Mouse (Mus musculus): ENCODE measurements around the gene Csnk1e. TPM values are rescaled to one million over a fixed set of nuclear protein-coding genes. Genes with fewer than 3 reads are reported as not detected.

The Csnk1e gene
- polyA plus RNA-seq, 1 experiment from 2014 or later: 34.5 TPM

GRCm38 (mm10) chr15:79453831-79454230, 1.5 kb downstream of the Csnk1e start:
- Histone ChIP-seq H3K36me3 (ENCODE audit: control insufficient read depth, insufficient read depth, low read length) (no peaks in the 10 kb centered on the region), H3K4me3 (replicated peaks; ENCODE audit: low read length) (no peak overlapping the region), H3K9ac (ENCODE audit: low read length) (no peak overlapping the region), H3K9me3 (replicated peaks; ENCODE audit: control insufficient read depth, low read length) (no peaks in the 10 kb centered on the region), H3K4me1 (ENCODE audit: control insufficient read depth, insufficient read depth, low read length) (peaks cover 9% of the 10 kb centered on the region), H3K27me3 (ENCODE audit: control insufficient read depth, insufficient read depth, low read length) (no peaks in the 10 kb centered on the region), H3K27ac (ENCODE audit: low read length) (no peak overlapping the region), H3K4me2 (ENCODE audit: low read depth, low read length) (no peak overlapping the region)
- ATAC-seq (ENCODE audit: insufficient read depth, low FRiP score): no peak
- WGBS: 80% methylated on average over 4 of the region's 4 CpGs

- H3K4me1 ChIP-seq (ENCODE audit: control insufficient read depth, insufficient read depth, low read length): no peaks in the 10 kb centered on the region
- H3K36me3 ChIP-seq (ENCODE audit: control insufficient read depth, insufficient read depth, low read length): no peaks in the 10 kb centered on the region
- 90% methylated on average over 3 of the region's 3 CpGs for WGBS
- H3K27ac ChIP-seq (ENCODE audit: low read length): no peak overlapping the region
- no peaks in the 10 kb centered on the region for H3K9me3 ChIP-seq (replicated peaks; ENCODE audit: control insufficient read depth, low read length)
- no peak overlapping the region for H3K4me3 ChIP-seq (replicated peaks; ENCODE audit: low read length)
- peaks cover 2% of the 10 kb centered on the region; the same call in 1 of the 2 replicates for H3K27me3 ChIP-seq (ENCODE audit: control insufficient read depth, insufficient read depth, low read length)
- H3K4me2 ChIP-seq (ENCODE audit: low read depth, low read length): no peak overlapping the region
- ATAC-seq (ENCODE audit: insufficient read depth, low FRiP score): no peak
- H3K9ac ChIP-seq (ENCODE audit: low read length): no peak overlapping the region
Observed at GRCm38 (mm10) chr15:79448041-79448440, 7.3 kb downstream of the Csnk1e start.

GRCm38 (mm10) chr15:79445786-79446654, 9.3 kb downstream of the Csnk1e start:
- Histone ChIP-seq H3K9me3 (replicated peaks; ENCODE audit: control insufficient read depth, low read length) (no peaks in the 10 kb centered on the region), H3K27me3 (ENCODE audit: control insufficient read depth, insufficient read depth, low read length) (peaks cover 2% of the 10 kb centered on the region; the same call in 1 of the 2 replicates), H3K36me3 (ENCODE audit: control insufficient read depth, insufficient read depth, low read length) (no peaks in the 10 kb centered on the region), H3K4me3 (replicated peaks; ENCODE audit: low read length) (no peak overlapping the region), H3K4me2 (ENCODE audit: low read depth, low read length) (no peak overlapping the region), H3K27ac (ENCODE audit: low read length) (no peak overlapping the region; the same call in 1 of the 2 replicates), H3K9ac (ENCODE audit: low read length) (no peak overlapping the region), H3K4me1 (ENCODE audit: control insufficient read depth, insufficient read depth, low read length) (no peaks in the 10 kb centered on the region)
- WGBS: 72% methylated on average over 8 of the region's 8 CpGs
- ATAC-seq (ENCODE audit: insufficient read depth, low FRiP score): no peak

GRCm38 (mm10) chr15:79443856-79444410, 11.4 kb downstream of the Csnk1e start:
- H3K36me3 ChIP-seq (ENCODE audit: control insufficient read depth, insufficient read depth, low read length): no peaks in the 10 kb centered on the region

GRCm38 (mm10) chr15:79442961-79443518, 12.3 kb downstream of the Csnk1e start:
- Histone ChIP-seq H3K9ac (ENCODE audit: low read length) (no peak overlapping the region), H3K27ac (ENCODE audit: low read length) (no peak overlapping the region), H3K4me3 (replicated peaks; ENCODE audit: low read length) (no peak overlapping the region), H3K27me3 (ENCODE audit: control insufficient read depth, insufficient read depth, low read length) (peaks cover 2% of the 10 kb centered on the region; the same call in 1 of the 2 replicates), H3K36me3 (ENCODE audit: control insufficient read depth, insufficient read depth, low read length) (no peaks in the 10 kb centered on the region), H3K4me2 (ENCODE audit: low read depth, low read length) (no peak overlapping the region), H3K4me1 (ENCODE audit: control insufficient read depth, insufficient read depth, low read length) (peaks cover 25% of the 10 kb centered on the region), H3K9me3 (replicated peaks; ENCODE audit: control insufficient read depth, low read length) (no peaks in the 10 kb centered on the region)
- 81% methylated on average over 9 of the region's 9 CpGs for WGBS
- no peak for ATAC-seq (ENCODE audit: insufficient read depth, low FRiP score)

More at GRCm38 (mm10) chr15:79443856-79444410, 11.4 kb downstream of the Csnk1e start:
- no peak overlapping the region for H3K4me2 ChIP-seq (ENCODE audit: low read depth, low read length)
- H3K4me1 ChIP-seq (ENCODE audit: control insufficient read depth, insufficient read depth, low read length): peaks cover 19% of the 10 kb centered on the region
- no peak overlapping the region for H3K9ac ChIP-seq (ENCODE audit: low read length)
- no peaks in the 10 kb centered on the region for H3K9me3 ChIP-seq (replicated peaks; ENCODE audit: control insufficient read depth, low read length)
- peaks cover 2% of the 10 kb centered on the region; the same call in 1 of the 2 replicates for H3K27me3 ChIP-seq (ENCODE audit: control insufficient read depth, insufficient read depth, low read length)
- ATAC-seq (ENCODE audit: insufficient read depth, low FRiP score): no peak
- no peak overlapping the region for H3K27ac ChIP-seq (ENCODE audit: low read length)
- H3K4me3 ChIP-seq (replicated peaks; ENCODE audit: low read length): no peak overlapping the region
- 70% methylated on average over 7 of the region's 7 CpGs for WGBS

GRCm38 (mm10) chr15:79442257-79442611, 13.1 kb downstream of the Csnk1e start:
- WGBS: 5% methylated on average over 6 of the region's 6 CpGs
- H3K27me3 ChIP-seq (ENCODE audit: control insufficient read depth, insufficient read depth, low read length): peaks cover 2% of the 10 kb centered on the region; the same call in 1 of the 2 replicates
- peak overlapping the region; percentile 98 for H3K9ac ChIP-seq (ENCODE audit: low read length)
- peak overlapping the region; percentile 73 for H3K4me3 ChIP-seq (replicated peaks; ENCODE audit: low read length)
- peak overlapping the region; percentile 83 for H3K27ac ChIP-seq (ENCODE audit: low read length)
- peak overlapping the region; percentile 55 for H3K4me2 ChIP-seq (ENCODE audit: low read depth, low read length)
- no peaks in the 10 kb centered on the region for H3K9me3 ChIP-seq (replicated peaks; ENCODE audit: control insufficient read depth, low read length)
- H3K36me3 ChIP-seq (ENCODE audit: control insufficient read depth, insufficient read depth, low read length): 0 out of 2 replicates have a peak, but pooled peaks cover 6% of the 10 kb centered on the region
- 0 out of 2 replicates have a peak, but pooled peaks have one; percentile 1 for ATAC-seq (ENCODE audit: insufficient read depth, low FRiP score)
- H3K4me1 ChIP-seq (ENCODE audit: control insufficient read depth, insufficient read depth, low read length): peaks cover 29% of the 10 kb centered on the region

GRCm38 (mm10) chr15:79441331-79442256, 13.8 kb downstream of the Csnk1e start:
- H3K27ac ChIP-seq (ENCODE audit: low read length): peak overlapping the region; percentile 83
- H3K4me1 ChIP-seq (ENCODE audit: control insufficient read depth, insufficient read depth, low read length): peaks cover 34% of the 10 kb centered on the region
- peak overlapping the region; percentile 55 for H3K4me2 ChIP-seq (ENCODE audit: low read depth, low read length)
- peak; percentile 65 for ATAC-seq (ENCODE audit: insufficient read depth, low FRiP score)
- H3K4me3 ChIP-seq (replicated peaks; ENCODE audit: low read length): peak overlapping the region; percentile 73
- H3K36me3 ChIP-seq (ENCODE audit: control insufficient read depth, insufficient read depth, low read length): peaks cover 6% of the 10 kb centered on the region; the same call in 1 of the 2 replicates
- H3K9ac ChIP-seq (ENCODE audit: low read length): peak overlapping the region; percentile 98
- peaks cover 2% of the 10 kb centered on the region; the same call in 1 of the 2 replicates for H3K27me3 ChIP-seq (ENCODE audit: control insufficient read depth, insufficient read depth, low read length)
- H3K9me3 ChIP-seq (replicated peaks; ENCODE audit: control insufficient read depth, low read length): no peaks in the 10 kb centered on the region
- WGBS: 1% methylated on average over 80 of the region's 107 CpGs

GRCm38 (mm10) chr15:79440651-79441330, 14.6 kb downstream of the Csnk1e start:
- peak overlapping the region; percentile 55 for H3K4me2 ChIP-seq (ENCODE audit: low read depth, low read length)
- peak overlapping the region; percentile 73 for H3K4me3 ChIP-seq (replicated peaks; ENCODE audit: low read length)
- peak overlapping the region; percentile 83 for H3K27ac ChIP-seq (ENCODE audit: low read length)
- peak overlapping the region; percentile 98 for H3K9ac ChIP-seq (ENCODE audit: low read length)
- peaks cover 39% of the 10 kb centered on the region for H3K4me1 ChIP-seq (ENCODE audit: control insufficient read depth, insufficient read depth, low read length)
- H3K36me3 ChIP-seq (ENCODE audit: control insufficient read depth, insufficient read depth, low read length): peaks cover 6% of the 10 kb centered on the region; the same call in 1 of the 2 replicates
- 11% methylated on average over 11 of the region's 11 CpGs for WGBS
- peaks cover 2% of the 10 kb centered on the region; the same call in 1 of the 2 replicates for H3K27me3 ChIP-seq (ENCODE audit: control insufficient read depth, insufficient read depth, low read length)
- peak; percentile 12; the same call in 1 of the 2 replicates for ATAC-seq (ENCODE audit: insufficient read depth, low FRiP score)
- no peaks in the 10 kb centered on the region for H3K9me3 ChIP-seq (replicated peaks; ENCODE audit: control insufficient read depth, low read length)
